Mouse (Mus musculus): Measurements from ENCODE around the gene Ptma.
"Not testable (repeated sequence)": the region's sequence is repeated elsewhere in the genome, so short reads cannot be mapped to it uniquely, and the experiment has no call there.

Ptma gene

DNA sequence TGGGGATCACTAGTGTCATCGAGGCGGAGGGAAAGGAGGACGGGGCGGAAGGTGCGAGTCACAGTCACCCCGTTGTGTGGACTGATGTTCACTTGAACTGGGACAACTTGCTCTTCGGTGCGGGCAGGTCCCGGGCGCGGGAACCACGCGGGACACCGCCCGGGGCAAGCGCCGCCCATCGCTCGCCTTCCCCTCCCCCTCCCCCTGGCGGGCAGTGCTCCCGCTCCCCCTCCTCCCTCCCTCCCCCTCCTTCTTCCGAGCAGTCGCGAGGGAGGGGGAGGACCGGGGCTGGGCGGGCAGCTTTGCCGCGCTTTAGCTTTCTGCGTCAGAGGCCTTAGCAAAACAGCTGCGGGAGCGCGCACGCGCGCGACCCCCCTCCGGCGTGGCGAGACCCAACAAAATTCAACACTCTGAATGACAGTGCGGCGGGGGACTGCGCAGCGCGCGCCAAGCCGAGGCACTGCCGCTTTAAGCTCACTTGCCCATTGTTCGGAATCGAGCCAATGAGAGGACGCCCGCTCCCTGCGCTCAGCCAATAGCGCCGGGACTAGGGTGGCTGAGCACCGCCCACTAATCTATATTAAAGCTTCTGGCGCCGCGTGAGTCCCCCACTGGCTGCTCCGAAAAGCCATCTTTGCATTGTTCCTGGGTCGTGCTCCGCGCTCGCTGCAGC lies at the start of gene Ptma:
TSS of gene Ptma (plus strand) at position 611 of the 673 bp plus-strand sequence.
- peak; percentile 98 to 99 for DNase-seq

- DNase-seq: no peak
Observed at GRCm38 (mm10) chr1:86477738-86478285, 48.7 kb upstream of the Ptma start.

DNA sequence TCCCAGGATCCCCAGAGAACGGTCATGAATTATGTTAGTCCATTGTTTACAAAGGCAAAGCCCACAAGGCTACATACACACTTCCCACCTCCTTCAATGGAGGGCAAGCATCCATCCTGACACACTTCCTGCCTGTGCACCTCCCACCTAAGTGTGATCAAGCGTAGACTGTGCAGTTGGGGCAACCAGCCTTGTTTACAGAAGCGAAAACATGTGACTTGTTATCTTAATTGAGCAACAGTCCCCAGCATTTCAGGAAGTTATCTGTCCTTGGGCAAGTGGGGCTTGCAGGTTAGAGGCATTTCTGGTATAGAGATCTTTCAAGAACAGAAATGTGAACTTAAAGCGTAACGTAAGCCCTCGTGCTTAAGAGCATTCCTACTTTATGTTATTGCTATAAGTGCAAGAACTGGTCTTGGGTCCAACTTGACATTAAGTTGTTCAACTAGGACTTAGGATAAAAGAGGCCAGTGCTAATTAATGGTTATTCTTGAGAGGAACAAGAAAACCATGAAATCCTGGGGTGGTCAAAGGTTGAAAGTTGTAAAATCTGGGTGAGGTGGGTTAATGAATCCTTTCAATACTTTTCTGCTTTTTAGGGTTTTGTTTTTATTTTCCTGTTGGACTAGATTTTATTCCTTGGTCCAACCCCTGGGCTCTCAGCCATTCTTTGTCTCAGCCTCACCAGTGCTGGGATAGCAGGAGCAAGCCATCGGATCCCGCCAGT lies 47.3 kb upstream of the Ptma start:
- DNase-seq: peak; percentile 55 to 68

- DNase-seq: no peak
Observed at GRCm38 (mm10) chr1:86480288-86480687, 46.2 kb upstream of the Ptma start.

DNA sequence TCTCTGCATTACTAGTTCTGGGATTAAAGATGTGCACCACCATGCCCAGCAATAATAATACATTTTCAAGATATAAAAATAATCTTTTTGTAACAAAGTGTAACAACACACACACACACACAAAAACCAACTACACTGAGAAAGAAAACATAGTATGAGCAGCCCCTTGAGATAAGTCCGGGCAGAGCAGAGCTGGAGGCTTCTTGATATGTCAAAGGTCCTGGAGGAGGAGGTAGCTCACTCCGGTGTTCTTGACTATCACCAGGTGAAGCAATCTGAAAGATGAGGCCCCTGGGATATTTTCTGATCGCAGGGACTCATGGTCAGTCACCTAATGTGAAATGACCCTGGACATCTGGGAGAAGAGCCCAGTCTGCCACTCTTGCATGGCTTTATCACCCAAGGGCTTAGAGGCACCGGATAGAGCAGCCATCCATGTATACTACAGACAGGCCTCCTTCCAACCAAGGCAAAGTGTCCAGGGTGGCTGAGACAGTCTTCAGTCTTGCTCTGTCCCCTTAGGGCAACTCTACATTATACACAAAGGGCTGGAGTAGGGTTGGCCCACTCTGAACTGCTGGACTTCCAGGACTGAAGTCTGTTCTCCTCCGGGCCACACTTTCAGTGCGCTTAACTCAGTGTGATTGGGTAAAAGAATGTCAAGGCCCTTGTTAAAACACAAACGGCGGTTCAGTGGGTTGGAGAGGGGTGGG lies 45.6 kb upstream of the Ptma start:
- no peak for DNase-seq

GRCm38 (mm10) chr1:86481468-86481867 lies 45.1 kb upstream of the Ptma start:
- peak; percentile 24 to 38 for DNase-seq

DNA sequence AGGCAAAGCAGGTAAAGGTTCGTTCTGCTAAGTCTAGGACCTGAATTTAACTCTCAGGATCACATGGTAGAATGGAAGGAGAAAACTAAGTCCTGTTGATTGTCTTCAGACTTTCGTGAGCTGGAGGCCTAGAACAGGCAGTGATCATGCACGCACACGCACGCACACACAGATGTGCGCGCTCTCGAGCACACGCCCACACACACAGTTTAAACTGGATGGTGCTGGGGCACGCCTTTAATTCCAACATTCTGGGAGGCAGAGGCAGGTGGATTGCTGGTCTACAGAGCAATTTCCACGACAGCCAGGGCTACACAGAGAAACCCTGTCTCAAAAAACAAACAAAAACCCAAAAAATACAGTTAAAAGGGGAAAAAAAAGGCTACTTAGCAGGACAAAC lies 44.2 kb upstream of the Ptma start:
- no peak for DNase-seq

DNA sequence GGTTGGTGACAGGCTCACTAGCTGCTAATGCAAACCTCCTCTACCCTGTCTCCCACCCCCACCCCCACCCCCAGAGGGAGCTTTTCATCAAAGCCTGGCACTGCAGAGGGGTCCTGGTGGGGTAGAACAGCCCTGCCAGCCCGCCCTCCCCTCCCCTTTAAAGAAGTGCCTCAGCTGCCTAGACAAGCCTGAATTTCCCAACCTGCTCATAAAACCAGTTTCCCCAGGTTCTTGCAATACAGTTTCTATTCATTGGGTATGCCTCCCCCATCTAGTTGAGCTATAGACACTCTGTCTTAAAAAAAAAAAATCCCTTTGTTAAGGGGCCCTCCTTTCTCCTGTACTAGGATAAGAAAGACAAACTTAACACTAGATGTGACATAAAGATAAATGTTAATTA lies 43.8 kb upstream of the Ptma start:
- no peak for DNase-seq

DNA sequence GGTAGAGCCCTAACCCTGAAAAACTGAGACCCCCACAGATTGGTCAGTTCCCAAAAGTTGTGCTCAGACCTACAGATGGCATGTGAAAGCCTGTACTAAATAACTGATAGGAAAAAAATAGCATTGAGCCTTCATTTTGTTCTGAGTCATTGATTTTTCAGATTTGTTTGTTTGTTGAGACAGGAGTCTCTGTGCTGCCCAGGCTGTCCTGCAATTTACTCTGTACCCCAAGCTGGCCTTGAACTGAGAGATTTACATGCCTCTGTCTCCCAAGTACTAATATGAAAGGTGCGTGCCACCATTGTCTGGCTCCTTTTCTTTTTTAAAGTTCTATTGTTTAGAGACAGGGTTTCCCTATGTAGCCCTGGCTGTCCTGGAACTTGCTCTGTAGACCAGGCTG lies 41.2 kb upstream of the Ptma start:
- no peak for DNase-seq

GRCm38 (mm10) chr1:86485858-86486257 lies 40.7 kb upstream of the Ptma start:
- not testable (repeated sequence) for DNase-seq

DNA sequence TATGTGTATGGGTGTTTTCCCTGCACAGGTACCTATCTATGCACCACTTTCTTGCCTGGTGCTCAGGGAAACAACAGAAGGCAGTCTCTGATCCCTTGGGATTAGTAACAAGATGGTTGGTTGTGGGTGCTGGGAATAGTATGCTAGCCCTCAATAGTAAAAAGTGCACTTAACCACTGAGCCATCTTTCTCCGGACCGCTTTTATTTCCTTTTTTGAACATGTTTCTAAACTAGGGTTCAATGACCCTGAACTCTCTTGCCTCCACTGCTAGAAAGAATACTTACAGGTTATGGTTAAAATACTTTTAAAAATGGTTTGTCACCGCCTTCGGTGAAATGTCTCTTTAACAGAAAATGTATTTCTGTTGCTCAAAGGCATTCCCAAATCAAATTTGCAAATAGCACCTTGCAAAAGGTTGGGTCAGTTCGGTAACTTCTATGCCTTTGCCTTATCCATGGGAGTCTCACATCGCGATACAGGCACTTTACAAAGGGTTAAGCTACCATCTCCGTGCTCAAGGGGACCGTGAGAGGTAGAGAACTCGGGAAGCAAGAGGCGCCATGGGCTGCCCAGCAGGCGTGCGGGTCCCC lies 39.7 kb upstream of the Ptma start:
- peak in 1 of 2 experiments; percentile 23 for DNase-seq

- peak; percentile 99 to 100 for DNase-seq
Observed at GRCm38 (mm10) chr1:86487295-86487907, 39.1 kb upstream of the Ptma start.

DNA sequence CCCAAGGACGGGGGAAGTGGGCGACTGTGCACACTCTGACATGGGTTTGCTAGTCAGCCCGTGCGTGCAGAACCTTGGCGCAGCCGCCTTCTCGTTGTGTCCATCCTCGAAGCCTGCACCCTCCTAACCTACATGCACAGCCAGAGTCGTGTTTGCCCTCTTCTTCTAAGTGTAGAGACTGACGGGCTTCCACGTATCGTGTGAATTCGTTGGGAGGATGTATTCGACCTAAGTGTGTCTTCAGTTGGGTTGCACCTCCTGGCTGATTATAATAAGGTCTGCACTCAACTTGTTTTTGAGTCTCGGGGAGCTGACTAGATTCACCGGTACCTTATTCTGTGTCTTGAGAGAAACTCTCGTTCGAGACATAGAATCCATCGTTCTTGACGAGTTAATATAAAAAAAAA lies 38.6 kb upstream of the Ptma start:
- no peak for DNase-seq

GRCm38 (mm10) chr1:86488326-86488725 lies 38.2 kb upstream of the Ptma start:
- peak in 1 of 2 experiments; percentile 31 for DNase-seq

- DNase-seq: no peak
Observed at GRCm38 (mm10) chr1:86488774-86489173, 37.8 kb upstream of the Ptma start.

- no peak for DNase-seq
Observed at GRCm38 (mm10) chr1:86489901-86490300, 36.6 kb upstream of the Ptma start.

DNA sequence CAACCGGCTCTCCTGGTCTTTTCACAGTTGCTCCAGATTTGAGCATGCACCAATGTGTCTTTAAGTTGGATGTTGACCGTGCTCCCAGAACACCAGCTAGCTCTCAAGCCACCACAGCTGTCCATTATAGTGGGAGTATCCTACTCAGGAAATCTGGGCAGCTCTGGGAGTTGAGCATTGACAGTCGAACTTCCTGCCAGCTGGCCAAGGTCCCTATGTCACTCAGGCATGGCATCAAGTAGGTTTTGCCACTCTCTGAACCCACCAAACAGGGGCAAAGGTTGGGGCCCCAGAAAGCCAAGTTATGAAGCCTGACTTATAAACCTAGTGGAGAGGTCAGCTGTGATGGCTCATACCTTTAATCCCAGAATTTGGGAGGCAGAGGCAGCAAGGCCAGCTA lies 35.8 kb upstream of the Ptma start:
- DNase-seq: no peak

GRCm38 (mm10) chr1:86491533-86492094 lies 34.9 kb upstream of the Ptma start:
- no peak for DNase-seq

DNA sequence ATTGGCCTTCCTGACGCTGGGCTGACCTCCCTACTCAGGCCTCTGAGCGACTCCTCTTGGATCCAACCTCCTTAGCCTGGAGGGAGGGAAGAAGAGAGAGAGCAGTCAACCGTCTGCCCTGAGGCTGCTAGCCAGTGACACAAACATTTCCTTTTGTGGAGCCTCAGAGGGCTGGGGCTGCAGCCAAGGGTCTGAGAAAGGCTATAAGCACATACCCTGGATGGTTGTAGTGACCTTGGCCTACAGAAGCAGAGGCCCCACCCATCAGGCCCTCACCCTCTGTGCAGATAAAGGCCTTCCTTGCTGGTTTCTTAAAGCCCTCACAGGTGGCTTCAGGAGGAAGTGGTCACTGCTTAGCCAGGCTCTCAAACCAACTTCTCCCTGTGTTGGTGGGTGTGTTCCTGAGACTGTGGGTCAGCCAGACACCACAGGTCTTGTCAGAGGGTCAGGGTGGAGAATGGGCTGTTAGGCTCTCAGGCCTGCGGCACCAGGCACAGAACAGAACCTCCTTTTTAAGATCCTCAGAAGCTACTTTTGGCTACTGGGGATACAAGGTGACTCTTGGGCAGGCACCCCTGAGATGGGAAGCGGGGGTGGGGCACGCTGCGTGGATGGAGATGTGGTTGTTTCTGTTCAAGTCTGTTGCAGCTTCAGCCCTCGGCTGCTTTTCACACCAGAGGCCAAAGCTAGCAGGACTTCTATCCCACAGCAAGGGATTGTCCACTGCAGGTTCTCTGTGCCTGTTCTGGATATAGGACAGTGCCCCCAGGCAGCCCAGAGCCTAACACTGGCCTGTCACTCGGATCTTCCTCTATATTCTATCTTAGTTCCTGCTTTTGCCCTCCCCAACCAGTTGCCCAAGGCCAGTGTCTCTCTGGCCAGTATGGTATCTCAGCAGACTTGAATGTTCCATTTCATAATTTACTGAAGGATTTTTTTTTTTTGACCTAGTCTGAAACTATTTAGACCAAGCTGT lies 34.1 kb upstream of the Ptma start:
- peak; percentile 50 to 52 for DNase-seq

DNA sequence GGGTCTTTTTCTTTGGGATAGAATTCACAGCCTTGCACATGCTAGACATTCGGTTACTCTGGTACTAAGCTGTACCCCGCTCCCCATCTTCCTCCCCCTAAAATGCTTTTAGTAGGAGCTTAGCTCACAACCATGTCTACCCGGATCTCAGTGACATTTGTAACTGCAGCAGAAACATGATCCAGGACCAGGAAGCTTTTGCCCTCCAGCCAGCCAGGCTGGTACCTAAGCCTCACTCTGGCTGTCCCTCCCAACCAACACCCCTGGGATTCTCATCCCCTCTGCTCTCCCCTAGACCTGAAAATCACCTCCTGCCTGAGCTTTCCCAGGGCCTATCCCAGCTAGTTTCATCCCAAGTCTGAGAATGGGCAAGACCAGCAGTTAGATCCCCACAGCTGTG lies 32.7 kb upstream of the Ptma start:
- DNase-seq: no peak

DNA sequence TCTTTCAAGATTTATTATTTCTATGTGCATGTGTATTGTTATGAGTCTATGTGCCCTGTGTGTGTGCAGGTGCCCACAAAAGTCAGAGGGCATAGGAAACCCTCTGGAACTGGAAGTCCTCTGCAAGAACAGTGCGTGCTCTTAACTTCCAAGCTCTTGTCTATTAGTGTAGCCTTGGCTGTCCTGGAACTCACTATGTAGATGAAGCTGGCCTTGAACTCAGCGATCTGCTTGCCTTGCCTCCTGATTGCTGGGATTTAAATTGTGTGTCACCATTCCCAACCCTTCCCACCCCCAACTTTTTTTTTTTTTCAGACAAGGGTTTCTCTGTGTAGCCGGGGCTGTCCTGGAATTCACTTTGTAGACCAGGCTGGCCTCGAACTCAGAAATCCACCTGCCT lies 30.2 kb upstream of the Ptma start:
- no peak for DNase-seq

Data from B cell, adult 2 months (primary cell).